Mouse (Mus musculus) kidney, adult 8-10 months (tissue): Measurements from ENCODE around the gene Tra2a.
A peak's percentile ranks its signal among the peaks of the same experiment; 100 is the strongest.
"Not testable (repeated sequence)": the region's sequence is repeated elsewhere in the genome, so short reads cannot be mapped to it uniquely, and the experiment has no call there.

Experiments
- DNase-seq, 2 experiments: peaks; one replicate each; pipeline ENCODE4 v3.0.0; 2022

The Tra2a gene

DNA sequence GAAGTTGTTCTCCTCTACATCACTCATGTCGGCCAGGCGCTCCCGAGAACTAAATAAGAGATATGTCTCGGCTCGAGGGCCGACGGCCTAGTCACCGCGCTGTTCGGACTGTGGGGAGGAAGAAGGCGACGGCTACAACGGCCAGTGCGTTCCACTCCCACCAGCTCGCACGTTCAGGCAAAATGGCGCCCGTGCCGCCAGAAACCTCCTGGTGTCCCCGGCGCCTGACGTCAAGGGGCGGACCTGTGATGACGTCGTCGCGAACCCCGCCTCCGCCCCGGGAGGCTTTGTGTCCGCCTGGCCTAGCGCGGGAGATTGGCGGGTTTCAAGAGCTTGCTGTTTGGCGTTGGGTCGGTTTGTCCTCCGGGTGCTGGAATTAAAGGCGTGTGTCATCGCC lies at the start of gene Tra2a:
Tra2a (minus strand) TSS at position 187 of the 397 bp plus-strand sequence.
- peak; percentile 94 to 96 for DNase-seq

- DNase-seq: no peak
These were observed 34.5 kb upstream of the Tra2a start for GRCm38 (mm10) chr6:49298286-49298685.

GRCm38 (mm10) chr6:49282122-49282521 lies 18.3 kb upstream of the Tra2a start:
- DNase-seq: peak; percentile 60 to 62

GRCm38 (mm10) chr6:49280942-49281341 lies 17.1 kb upstream of the Tra2a start:
- no peak for DNase-seq

DNA sequence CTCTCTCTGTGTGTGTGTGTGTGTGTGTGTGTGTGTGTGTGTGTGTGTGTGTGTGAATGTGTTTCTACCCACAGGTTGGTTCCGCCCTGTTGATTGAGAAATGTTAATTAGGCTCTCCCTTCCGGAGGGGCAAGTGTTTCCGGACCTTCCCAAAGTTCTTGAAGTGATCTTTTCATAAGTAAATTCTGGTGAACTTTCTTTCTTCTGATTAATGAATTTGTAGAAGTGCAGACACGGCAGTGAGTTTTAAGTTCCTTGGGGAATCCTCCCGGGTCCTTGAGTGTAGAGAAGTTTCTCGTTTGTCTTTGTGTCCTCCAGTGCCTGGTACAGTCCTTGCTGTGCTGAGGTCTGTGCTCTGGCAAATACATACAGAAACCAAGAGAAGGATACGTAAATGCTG lies 11.5 kb upstream of the Tra2a start:
- no peak for DNase-seq

DNA sequence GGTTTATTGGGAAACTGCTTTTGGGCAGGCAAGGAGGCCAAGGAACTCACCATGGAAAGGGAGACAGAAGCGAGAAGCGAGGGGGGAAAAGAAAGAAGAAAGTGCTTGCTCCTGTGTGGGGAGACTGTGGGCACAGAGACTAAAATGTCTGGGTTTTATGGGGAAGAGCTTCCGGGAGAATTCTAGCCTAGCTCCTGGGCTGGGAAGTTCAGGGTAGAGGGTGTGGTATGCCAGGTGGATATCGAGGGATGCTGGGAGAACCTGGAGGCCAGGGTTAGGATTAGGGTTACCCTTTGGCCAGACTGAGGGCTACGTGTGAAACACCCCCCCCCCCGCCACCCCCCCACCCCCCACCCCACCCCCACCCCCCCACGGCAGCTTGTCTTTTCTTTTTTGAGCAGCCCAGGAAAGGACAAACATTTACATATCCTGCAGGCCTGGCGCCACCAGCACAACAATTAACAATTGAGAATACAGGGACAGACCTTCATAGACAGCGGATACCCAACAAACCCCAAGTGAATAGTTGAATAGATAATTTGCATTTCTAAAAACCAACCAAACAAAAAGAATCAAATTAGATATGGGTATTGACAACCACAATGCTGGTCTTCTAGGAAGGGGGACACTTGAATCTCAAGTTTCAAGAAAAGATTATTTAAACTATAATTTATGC lies 10.7 kb upstream of the Tra2a start:
- DNase-seq: no peak

GRCm38 (mm10) chr6:49273934-49274333 lies 10.1 kb upstream of the Tra2a start:
- DNase-seq: no peak

DNA sequence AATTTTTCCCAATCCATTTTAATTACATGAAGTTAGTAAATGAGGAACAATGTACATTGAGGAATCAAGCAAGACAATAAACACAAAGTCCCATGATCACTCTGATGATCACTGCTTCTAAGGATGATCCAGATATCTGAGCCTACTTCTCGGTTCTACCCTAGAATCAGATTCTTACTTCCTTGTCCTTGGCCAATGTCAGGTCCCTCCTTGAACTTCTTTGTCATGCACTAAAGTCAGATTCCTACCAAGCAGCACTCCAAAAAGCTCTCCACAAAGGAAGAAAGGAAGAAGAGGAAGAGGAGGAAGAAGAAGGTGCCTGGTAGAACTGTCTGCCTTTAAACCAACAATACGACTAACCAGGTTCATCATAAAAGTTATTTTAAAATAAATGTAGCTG lies 9.0 kb upstream of the Tra2a start:
- DNase-seq: no peak

DNA sequence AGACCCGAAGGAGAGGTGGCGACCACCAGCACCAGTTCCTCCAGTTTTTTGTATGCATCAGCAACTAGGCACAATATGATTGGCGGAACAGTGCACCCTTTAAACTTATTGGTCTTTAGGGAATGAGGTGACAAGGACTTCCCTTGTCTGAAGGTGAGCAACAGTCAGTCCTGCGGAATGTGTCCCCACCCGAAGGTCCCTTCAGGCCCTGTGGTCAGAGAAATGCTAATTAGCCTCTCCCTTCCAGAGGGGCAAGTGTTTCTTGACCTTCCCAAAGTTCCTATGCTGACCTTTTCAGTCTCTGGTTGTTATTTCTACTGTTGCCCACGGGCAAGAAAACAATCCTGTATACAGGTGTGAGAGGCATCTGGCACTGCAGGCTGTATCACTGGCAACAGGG lies 8.0 kb upstream of the Tra2a start:
- DNase-seq: no peak

DNA sequence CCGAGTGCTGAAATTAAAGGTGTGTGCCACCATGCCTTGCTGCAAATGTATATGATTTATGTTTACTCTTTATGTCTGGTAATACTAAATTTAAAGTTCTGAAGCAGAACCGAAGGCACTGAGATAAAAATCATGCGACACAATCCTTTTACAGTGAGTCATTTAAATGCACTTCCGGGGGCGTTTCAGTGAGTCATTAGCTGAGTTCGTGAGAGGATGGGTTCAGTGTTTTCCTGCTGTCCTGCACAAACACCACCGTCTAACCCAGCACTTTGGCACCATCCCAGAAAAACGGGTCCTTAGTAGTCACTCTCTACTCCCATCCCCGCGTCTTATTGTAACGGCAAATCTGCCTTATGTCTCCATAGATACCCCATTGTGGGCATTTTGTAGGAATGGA lies 6.1 kb upstream of the Tra2a start:
- no peak for DNase-seq

DNA sequence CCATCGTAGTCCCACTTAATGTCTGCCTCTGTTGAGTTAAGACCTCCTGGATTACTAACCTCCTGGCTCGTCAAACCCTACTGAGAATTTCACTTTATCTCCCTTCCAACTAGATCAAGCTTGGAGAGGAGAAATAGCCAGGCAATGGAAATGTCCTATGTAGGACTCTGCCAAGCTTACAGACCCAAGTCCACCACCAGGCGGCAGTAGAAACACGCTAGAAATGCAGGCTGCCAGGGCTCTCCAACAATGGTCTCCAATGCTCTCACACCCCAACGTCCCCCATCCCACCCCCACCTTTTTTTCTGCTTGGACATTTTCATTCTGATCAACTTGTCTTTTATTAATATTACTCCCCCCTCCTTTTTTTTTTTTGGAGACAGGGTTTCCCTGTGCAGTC lies 5.4 kb upstream of the Tra2a start:
- DNase-seq: peak; percentile 46 to 83

DNA sequence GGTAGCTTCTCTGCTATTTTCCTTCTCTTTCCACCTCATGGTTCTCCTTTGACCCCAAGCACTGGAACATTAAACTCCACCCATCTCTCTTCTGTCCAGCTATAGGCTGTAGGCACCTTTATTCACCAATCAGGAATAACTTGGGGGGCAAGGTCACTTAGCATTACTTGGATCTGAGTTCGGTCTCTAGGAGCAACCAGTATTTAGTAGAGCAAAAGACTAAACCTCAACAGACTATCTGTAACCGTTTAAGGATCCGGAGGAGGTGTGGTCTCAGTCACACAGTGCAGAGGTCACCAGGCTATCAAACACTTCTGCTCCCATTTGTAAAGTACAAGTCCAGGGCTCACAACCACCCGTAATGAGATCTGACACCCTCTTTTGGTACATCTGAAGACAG lies 3.9 kb upstream of the Tra2a start:
- no peak for DNase-seq

DNA sequence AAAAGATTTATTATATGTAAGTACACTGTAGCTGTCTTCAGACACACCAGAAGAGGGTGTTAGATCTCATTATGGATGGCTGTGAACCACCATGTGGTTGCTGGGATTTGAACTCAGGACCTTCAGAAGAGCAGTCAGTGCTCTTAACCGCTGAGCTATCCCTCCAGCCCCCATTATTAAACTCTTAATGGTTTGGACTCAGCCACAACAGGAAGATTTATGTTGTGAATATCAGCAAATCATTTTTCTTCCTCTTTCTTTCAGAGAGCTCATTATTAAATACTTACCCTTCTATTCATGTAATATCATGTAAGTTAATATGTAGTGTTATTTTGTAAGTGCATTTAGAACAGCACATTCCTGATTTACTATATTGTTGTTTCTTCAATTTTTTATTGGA lies 1.4 kb upstream of the Tra2a start:
- DNase-seq: not testable (repeated sequence)

DNA sequence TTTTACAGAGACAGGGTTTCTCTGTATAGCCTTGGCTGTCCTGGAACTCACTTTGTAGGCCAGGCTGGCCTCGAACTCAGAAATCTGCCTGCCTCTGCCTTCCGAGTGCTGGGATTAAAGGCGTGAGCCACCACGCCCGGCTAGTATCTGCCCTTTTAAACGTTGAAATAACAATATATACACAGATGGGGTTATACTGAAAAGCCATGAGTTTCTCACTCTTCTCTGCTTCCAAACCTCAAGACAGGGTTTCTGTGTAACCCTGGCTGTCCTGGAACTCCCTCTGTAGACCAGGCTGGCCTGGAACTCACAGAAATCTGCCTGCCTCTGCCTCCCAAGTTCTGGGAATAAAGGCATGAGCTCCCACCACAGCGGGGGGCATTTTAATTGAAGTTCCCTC lies 613 bp upstream of the Tra2a start:
- not testable (repeated sequence) for DNase-seq

DNA sequence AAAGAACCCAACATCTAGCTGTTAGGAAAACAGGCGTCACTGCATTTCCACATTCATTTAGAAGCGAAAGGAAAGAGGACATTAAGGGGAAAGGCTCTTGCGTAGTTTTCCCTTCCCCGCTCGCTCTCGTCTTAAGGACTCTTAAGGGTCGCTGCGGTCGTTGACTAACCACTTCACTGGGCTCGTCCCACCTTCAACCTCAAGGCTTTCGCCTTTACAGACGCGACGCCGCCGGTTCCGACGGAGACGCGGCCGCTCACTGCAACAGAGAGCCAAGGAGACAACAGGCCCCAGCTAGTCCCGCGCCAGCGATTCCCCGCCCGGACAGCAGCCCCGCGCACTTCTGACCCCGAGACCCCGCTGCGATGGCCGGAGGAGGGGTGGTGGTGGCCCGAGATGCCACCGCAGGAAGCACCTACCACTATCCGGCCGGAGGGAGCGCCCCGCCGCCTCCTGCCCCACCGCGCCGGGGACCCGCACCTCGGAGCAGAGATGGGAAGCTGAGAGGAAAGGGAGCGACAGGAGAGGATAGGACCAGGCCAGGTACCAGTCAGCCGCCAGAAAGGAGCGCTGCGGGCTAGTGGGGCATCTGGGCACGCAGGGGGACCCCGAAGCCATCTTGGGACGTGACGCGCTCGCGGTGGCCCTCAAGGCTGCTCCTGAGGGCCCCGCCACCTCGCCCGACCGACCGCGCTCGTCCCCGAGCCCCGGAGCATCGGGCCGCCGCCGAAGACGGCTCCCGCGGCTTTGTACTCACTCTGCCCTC lies 569 bp downstream of the Tra2a start:
- peak; percentile 24 to 32 for DNase-seq

GRCm38 (mm10) chr6:49262421-49262820 lies 1.4 kb downstream of the Tra2a start:
- no peak for DNase-seq

DNA sequence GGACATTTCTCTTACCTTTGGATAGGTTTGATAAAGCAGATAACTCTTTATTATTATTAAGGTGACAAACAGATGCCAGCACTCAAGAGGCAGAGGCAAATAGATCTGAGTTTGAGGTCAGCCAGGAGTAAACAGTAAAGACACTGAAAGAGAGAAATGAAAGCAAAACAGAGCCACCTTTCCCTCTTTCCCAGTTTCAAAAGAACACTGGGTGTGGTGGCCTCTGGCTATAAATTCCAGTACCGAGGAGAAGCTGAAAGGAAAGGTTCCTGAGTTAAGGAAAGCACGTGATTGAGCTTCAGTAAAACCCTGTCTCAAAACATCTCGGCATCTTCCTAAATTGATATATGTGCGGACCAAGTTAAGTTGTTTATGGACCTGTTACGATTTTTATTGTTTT lies 4.1 kb downstream of the Tra2a start:
- DNase-seq: no peak

- no peak for DNase-seq
These were observed 6.0 kb downstream of the Tra2a start for GRCm38 (mm10) chr6:49257880-49258279.

GRCm38 (mm10) chr6:49252207-49252606 lies 11.6 kb downstream of the Tra2a start:
- no peak for DNase-seq

DNA sequence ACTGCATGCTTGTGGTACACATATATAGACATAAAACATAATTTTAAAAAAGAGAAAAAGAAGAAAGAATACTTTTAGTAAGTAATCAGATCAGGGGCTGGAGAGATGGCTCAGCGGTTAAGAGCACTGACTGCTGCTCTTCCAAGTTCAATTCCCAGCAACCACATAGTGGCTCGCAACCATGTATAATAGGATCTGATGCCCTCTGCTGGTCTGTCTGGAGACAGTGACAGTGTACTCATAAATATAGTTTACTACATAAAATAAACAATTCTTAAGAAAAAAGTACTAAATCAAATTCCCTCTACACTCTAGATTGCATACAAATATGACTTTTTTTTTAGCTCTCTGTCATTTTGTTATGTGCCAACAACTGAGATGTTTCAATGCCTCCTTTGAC lies 12.6 kb downstream of the Tra2a start:
- no peak for DNase-seq

GRCm38 (mm10) chr6:49247246-49247645 lies 16.6 kb downstream of the Tra2a start:
- DNase-seq: no peak

DNA sequence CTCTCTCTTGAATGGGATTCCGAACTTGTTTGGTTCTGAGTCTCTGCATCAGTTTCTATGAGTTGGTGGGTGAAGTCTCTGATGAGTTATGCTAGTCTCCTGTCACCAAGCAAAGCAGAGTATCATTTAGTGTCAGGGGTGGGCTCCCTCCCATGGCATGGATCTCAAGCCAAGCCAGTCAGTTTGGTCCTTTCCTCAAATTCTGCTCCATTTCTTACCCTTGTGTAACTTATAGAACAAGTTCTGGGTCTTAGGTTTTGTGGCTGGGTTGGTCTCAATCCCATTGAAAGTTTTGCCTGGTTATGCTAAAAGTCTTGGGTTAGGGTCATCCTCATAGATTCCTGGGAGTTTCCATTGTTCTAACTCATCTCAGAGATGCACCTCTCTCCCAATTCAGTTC lies 21.5 kb downstream of the Tra2a start:
- DNase-seq: no peak

- no peak for DNase-seq
These were observed 22.3 kb downstream of the Tra2a start for GRCm38 (mm10) chr6:49241562-49241961.

- DNase-seq: peak; percentile 99 to 100
These were observed 27.5 kb downstream of the Tra2a start for GRCm38 (mm10) chr6:49236331-49236730.

- no peak for DNase-seq
These were observed 30.5 kb downstream of the Tra2a start for GRCm38 (mm10) chr6:49233356-49233755.
